Mouse (Mus musculus) cerebellum, adult 11 months (tissue): ENCODE results near the gene Olfr550.
A peak's percentile ranks its signal among the peaks of the same experiment; 100 is the strongest.

ENCODE experiments used
- DNase-seq: peaks from one replicate; pipeline ENCODE4 v3.0.0; 2022

Gene Olfr550

DNA sequence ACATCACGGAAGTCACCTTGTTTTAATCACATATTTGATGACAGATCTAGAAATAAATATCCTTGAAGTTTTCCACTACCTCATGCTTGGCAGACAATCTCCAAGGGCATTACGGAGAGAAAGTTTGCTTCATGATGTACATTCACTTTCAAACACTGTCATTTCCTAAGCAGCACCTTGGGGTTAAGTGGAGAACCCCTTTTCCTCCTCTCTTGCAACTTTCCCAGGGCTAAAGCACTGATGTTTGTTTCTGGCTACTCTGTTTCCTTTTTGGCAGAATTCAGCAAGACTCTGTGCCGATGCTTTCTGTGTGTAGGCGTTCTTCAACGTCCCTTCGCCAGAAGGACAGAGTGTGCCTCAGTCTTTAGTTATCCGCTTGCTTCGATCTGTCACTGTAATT is at the start of gene Olfr550:
Gene Olfr550, plus strand, starts transcription at position 301 of the 400 bp plus-strand sequence.
- no peak for DNase-seq

DNA sequence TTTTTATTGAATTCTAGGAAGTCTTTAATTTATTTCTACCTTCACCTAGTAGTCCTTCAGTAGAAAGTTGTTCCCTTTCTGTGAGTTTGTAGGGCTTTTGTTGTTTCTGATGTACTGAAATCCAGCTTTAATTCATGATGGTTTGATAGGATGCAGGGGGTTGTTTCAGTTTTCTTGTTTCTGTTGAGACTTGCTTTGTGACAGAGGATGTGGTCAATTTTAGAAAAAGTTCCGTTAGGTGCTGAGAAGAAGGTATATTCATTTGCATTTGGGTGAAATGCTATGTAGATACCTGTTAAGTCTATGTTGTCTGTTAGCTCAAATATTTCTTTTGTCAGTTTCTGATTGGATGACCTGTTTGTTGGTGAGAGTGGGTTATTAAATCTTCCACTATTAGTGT is 42.2 kb upstream of the Olfr550 start:
- no peak for DNase-seq

DNA sequence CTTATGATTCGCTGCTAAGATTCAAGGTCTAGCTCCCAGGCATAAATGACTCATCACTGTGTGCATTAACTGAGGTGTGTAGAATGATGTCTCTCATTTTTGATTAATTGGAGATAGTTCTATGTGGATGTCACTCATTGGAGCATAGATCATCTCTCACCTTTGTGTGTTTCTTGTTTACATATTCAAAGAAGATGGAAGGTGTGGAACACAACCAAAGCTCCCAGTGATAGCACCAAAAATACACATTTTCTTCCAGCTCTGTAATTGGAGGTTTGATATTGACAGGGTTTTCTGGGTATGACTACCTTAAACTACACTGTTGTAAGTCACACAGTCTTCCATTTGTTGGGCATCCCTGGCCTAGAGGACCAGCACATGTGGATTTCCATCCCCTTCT is 36.8 kb upstream of the Olfr550 start, which contains the start of gene Olfr547:
Gene Olfr547, plus strand, starts transcription at position 301 of the 400 bp plus-strand sequence.
- no peak for DNase-seq

DNA sequence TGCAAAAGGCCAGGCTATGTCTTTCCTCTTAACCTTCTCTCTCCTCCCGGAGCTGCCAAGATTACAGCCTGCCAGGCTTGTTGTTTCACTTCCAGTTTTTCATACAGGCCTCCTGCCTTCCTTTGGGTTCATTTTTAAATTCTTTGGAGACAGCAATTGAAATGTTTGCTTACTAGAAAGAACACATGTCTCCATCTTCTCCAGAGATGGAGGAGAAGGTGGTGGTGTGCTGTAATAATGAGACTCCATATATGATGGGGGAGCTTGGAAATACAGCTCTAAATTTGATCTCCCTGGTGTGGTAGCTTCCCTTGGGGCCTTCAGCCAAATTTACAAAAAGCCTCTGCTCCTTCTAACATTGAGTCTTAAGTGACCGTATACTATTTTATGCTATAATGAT is 30.6 kb upstream of the Olfr550 start, which contains the start of gene Olfr548-ps1:
Gene Olfr548-ps1, plus strand, starts transcription at position 301 of the 400 bp plus-strand sequence.
- DNase-seq: no peak

DNA sequence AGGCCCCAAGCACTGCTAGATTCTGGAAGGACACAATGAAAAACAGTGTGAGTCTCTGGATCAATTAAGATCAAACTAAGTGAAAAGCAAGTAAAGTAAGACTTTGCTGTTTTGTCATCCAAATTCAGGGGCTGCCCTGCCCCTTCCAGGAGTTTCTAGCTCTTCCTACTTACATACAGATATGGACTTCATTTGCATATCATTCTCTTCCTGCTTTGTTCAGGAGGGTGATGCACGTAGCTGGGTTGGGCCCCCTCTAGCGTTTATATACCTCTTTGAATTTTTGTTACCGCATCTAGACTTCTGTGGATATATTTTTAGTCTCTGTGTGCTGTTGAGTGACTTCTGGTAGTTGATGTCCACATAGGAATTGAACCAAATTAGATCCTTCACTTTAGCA is 30.0 kb upstream of the Olfr550 start:
- no peak for DNase-seq

DNA sequence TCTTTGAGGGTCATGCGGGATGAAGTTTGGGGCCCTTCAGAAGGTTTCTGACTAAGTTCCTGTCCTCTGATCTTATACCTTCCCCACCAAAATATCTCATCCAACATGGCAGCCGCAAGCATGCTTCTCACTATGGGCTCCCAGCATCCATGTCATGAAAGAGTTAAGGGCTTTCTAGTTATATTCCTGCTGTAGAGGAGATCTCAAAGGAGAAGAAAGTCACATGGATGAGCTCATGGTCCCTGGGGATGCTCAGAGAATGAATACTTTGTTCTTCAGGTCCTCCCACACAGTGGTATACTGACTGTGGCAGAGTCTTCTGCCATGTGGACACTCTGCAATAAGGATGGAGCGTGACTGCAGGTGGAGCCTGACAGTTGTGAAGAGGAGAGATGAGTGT is 21.7 kb upstream of the Olfr550 start, which contains the start of gene Olfr549:
Gene Olfr549, plus strand, starts transcription at position 301 of the 400 bp plus-strand sequence.
- DNase-seq: no peak

DNA sequence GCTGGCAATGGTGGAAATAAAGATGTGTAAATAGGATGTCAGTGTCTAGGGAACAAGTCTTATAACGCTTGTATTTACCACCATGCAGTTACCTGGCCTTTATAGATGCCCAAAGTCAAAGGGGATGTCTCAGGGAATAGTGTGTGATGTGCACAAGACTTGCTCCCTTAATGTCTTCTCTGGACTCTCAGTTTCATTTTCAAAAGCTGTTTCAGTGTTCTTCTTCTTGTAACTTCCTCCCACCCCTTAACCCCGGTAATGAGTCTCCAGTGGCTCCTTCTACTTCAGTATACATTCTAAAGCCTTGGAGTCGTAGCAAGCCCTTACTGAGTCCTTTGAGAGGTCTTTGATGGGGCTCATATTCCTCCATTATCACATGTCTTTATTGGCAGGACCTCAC is 18.0 kb upstream of the Olfr550 start:
- DNase-seq: no peak

DNA sequence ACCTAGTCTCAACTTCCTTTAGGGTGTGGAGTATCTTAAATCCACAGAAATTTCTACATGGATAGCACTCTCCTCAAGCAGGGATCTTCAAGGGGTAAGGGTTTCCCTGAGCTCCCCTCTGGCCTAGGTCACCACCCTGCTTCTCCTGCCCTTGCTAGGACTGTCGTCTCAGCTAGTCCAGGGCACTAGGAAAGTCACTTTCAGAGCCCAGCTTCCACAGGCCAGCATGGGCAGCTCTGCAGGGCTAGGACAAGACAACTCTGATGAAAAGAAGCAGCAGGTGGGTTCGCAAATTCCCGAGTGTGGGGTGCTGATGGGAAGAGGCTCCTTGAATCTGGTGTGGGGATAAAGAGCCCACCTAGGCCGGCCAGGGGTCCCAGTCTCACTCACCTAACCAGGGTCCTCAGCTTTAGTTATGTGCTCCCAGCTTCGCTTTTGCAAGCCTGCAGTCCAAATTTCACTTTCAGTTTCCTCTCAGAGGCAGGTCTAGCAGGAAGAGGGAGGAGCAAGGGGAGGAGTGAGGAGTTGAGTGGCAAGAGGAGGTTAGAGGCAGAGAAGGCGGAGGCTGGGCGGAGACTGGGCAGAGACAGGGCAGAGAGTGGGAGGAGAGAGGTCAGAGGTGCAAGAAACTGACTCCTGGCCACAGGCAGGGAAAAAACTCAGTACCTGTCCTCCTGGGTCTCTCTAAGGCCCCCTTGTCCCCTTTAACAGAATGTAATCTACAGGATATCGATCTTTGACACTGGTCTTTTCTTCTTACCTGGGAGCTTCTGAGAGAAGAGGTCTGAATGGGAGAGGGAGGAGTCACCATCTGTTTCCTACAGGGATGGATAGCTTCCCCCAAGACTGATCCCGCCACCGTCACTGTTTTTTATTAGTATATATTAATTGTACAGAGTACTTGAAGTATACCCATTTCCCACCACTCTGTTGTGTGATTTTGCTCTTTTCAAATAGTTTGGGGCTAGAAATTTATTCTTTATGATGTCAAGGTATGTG is 5.9 kb upstream of the Olfr550 start, which contains the start of gene Trim21:
Gene Trim21, minus strand, starts transcription at position 488 of the 999 bp plus-strand sequence.
- DNase-seq: peak; percentile 28

DNA sequence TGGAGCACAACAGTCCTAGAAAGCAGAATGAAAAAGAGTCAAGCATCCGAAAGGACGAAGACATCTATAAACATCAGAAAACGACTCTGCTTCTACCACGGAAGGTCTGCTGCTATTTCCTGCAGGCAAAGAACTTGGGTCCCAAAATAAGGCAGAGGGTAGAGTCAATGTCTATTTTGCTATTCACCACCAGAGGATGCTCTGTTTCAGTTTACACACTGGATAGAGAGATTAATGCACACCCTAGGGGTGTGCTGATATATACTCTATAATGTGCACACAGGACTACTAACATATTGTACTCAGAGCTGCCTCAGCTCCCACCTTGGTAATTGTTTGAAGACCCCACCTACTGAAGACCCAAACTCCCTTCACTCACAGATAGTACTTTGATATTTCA is 5.0 kb upstream of the Olfr550 start:
- DNase-seq: no peak

DNA sequence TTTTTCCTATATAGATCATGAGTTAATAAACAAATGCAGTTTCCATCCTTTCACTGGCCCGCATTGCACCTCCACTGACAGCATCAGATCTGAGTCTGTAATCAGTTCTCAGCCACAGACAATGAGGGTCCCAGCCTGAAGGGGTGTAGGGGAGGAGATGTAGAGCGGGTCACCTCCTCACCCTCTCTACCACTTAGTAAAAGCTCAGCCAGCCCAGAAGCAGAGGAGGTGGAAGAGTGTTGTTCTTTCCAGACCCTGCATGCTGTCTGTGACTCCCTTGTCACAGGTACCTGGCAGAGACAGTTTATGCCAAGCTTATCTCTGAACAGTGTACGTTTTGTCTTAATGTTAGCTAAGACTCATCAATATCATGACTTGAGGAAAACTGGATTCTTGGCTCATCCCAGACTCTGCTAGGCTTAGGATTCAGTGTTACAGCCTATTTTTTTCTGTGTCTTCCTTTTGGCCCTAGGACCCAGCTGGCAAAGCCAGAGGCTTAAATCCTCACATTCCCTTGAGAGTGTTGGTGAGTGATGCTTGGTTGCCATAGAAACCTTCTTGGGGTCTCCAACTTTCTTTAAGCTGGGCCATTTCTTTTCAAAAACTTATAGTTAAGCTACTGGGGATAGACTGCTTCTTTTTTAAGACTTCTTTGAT is 2.1 kb downstream of the Olfr550 start:
- no peak for DNase-seq

DNA sequence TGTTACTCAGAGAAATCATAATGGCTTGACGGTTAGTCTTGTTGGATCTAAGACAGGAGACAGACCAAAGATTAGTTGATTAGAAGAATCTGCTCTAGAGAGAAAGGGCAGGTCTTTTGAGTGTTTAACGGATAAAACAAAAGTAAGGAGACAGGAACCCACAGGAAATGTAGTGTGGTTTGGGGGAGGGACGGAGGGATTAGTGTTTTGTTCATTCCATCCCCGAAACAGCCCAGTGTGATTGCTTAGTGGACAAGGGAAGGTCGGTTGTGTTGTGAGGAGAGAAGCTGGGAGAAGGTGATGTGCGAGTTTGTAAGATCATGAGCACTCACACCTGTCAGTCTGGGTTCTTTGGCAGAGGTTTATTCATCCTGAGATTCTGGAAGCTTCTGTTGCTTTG is 4.8 kb downstream of the Olfr550 start:
- DNase-seq: no peak

DNA sequence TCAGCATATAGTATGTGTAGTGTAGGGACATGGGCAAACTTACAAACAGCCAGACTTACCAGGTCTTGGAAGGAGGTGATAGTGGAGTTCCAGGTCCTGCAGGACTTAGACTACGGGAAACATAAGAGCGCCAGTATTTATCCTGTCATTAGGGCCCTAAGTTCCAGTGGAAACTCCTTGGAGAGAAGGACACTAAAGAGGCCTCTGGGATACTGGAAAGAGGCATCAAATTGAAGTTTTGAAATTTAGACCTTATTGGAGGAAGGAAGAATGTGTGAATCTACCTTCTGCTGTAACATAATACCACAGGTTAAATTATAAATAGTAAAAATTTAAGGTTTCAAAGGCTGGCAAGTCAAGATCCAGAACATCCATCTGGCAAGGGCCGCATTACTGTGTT is 20.5 kb downstream of the Olfr550 start, which contains the start of gene Olfr551:
Gene Olfr551, minus strand, starts transcription at position 101 of the 400 bp plus-strand sequence.
- no peak for DNase-seq

DNA sequence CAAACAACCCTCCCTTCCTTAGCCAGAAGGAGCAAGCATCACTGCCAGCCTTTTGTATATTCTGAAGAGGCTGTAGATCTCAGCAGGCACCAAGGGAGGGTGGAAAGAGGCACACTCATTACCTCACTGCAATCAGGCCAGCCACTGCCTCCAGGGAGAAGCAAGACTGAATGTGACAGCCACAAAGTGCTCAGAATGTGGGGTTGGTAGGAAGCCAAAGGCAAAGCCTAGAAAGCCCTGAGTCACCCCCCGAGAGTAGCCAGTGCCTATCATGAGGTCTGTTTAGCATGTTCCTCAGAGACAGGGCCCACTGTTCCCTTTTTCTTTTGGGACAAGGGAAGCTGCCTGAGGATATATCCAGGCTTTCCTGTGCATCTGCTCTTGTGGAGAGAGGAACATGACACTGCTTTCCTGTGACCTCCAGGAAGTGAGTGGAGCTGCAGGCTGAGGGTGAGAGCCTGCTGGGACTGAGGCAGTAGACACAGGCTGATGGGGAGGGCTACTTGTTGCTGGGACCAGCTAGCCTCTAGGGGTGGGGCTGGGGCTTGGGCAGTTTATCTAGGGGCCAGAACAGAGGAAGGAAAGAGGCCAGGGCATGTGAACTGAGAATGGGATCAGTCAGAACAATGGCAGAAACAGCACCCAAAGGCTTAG is 26.3 kb downstream of the Olfr550 start, which contains the start of gene Olfr552:
Gene Olfr552, plus strand, starts transcription at position 393 of the 654 bp plus-strand sequence.
- DNase-seq: no peak

DNA sequence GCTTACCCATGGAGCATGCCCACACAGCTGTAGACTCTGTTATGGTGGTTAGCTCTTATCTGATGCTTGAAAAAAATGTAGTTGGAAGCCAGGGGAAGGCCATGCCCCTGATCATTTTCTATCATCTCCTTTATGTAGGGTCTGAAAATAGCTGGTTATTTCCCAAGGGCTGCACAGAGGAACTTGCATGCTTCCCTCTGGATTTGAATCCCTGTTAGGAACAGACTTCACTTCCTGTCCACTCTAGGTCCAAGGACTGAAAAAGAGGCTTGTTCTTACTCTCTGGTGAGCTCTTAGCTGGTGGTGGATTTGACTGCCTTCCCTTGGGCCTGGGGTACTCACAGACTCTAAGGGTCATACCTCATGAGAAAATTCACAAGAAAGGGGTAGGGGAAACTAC is 46.9 kb downstream of the Olfr550 start, which contains the start of gene Olfr553:
Gene Olfr553, minus strand, starts transcription at position 101 of the 400 bp plus-strand sequence.
- DNase-seq: no peak

DNA sequence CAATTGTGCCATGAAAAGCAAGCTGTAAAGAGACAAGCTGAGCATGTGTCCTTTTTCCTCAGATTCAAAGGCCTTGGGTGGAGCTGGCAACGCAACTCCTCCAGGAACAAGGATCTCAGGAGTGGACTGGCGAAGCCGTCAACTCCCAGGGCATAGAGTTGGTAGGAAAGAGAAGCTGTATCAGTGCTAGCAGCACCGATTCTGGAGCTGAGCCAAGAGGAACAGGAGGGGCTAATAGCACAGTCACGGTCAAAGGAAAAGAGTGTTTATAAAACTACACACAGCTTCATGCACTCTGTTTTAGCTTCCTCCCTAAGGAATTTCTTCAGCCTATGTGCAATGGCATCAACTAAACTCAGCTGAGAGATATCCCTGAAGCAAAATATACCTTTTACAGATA is 48.4 kb downstream of the Olfr550 start:
- DNase-seq: no peak

DNA sequence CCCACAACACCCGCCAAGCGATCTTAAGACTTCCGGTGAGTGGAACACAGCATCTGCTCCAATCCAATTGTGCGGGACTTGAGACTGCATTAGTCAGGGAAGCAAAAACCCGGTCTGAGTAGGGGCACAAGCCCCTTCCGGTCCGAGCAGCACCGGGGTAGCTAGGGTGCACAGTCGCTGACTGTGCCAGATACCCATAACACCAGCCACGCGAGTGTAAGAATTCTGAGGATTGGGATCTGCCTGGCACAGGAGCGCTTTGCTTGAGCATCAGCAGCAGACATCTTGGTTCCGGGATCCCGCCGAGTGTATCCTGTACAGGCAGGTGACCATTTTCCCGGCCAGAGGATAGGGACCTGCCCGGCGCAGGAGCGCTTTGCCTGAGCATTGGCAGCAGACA is 49.1 kb downstream of the Olfr550 start:
- DNase-seq: peak; percentile 3
